Mouse (Mus musculus): Measurements from ENCODE around the gene Zer1.
"Not testable (repeated sequence)": the region's sequence is repeated elsewhere in the genome, so short reads cannot be mapped to it uniquely, and the experiment has no call there.

GRCm38 (mm10) chr2:30159871-30160270, 35.5 kb upstream of the Zer1 start:
- TF ChIP-seq CTCF, EP300 (IDR thresholded peaks at IDR 0.05; ENCODE audit: low read depth): not testable (repeated sequence)

Measured in liver, postnatal 0 days (tissue).